Mouse (Mus musculus): ENCODE results near the gene Foxa1. TPM values are rescaled to one million over a fixed set of nuclear protein-coding genes. Genes with fewer than 3 reads are reported as not detected.

Foxa1 gene
- 59.0 and 73.3 TPM in 2 replicates for polyA plus RNA-seq (2012; rRNA removed)

GRCm38 (mm10) chr12:57546415-57547201 is at the start of gene Foxa1:
TSS of gene Foxa1 (minus strand) at chr12:57546916.
- peak; percentile 53 for DNase-seq (ENCODE audit: low spot score)

GRCm38 (mm10) chr12:57575931-57576628 is 29.4 kb upstream of the Foxa1 start:
- peak; percentile 68 for DNase-seq (ENCODE audit: low spot score)

- DNase-seq (ENCODE audit: low spot score), result no peak
Measured at GRCm38 (mm10) chr12:57572415-57572814, 25.7 kb upstream of the Foxa1 start.

- DNase-seq (ENCODE audit: low spot score), result no peak
Measured at GRCm38 (mm10) chr12:57571773-57572172, 25.1 kb upstream of the Foxa1 start.

GRCm38 (mm10) chr12:57563909-57564308 is 17.2 kb upstream of the Foxa1 start, which contains the start of gene Ttc6:
TSS of gene Ttc6 (plus strand) at chr12:57564113.
- no peak for DNase-seq (ENCODE audit: low spot score)

GRCm38 (mm10) chr12:57554091-57554490 is 7.4 kb upstream of the Foxa1 start:
- DNase-seq (ENCODE audit: low spot score), result no peak

- DNase-seq (ENCODE audit: low spot score), result no peak
Measured at GRCm38 (mm10) chr12:57552286-57552685, 5.6 kb upstream of the Foxa1 start.

GRCm38 (mm10) chr12:57550881-57551280 is 4.2 kb upstream of the Foxa1 start:
- DNase-seq (ENCODE audit: low spot score), result no peak

- DNase-seq (ENCODE audit: low spot score), result no peak
Measured at GRCm38 (mm10) chr12:57550181-57550808, 3.6 kb upstream of the Foxa1 start.

GRCm38 (mm10) chr12:57549667-57550160 is 3.0 kb upstream of the Foxa1 start:
- no peak for DNase-seq (ENCODE audit: low spot score)

- no peak for DNase-seq (ENCODE audit: low spot score)
Measured at GRCm38 (mm10) chr12:57548981-57549666, 2.4 kb upstream of the Foxa1 start.

GRCm38 (mm10) chr12:57548352-57548980 is 1.8 kb upstream of the Foxa1 start:
- no peak for DNase-seq (ENCODE audit: low spot score)

- DNase-seq (ENCODE audit: low spot score), result no peak
Measured at GRCm38 (mm10) chr12:57547890-57548289, 1.2 kb upstream of the Foxa1 start.

- DNase-seq (ENCODE audit: low spot score), result peak; percentile 62
Measured at GRCm38 (mm10) chr12:57545371-57546241, 1.1 kb downstream of the Foxa1 start.

GRCm38 (mm10) chr12:57544641-57545370 is 1.9 kb downstream of the Foxa1 start:
- DNase-seq (ENCODE audit: low spot score), result no peak

- no peak for DNase-seq (ENCODE audit: low spot score)
Measured at GRCm38 (mm10) chr12:57543627-57543991, 3.1 kb downstream of the Foxa1 start.

- peak; percentile 56 for DNase-seq (ENCODE audit: low spot score)
Measured at GRCm38 (mm10) chr12:57542746-57543626, 3.7 kb downstream of the Foxa1 start.

- peak; percentile 58 for DNase-seq (ENCODE audit: low spot score)
Measured at GRCm38 (mm10) chr12:57541931-57542745, 4.6 kb downstream of the Foxa1 start.

Measured in urinary bladder, adult 2 months (tissue).